ENCODE assay signal across 29 mouse cellular contexts in genomic region chr13:72043930-72044470, GRCm38 (mm10).
DNase-seq lines count a peak whose midpoint lies in the region; ATAC-seq lines count a peak whose summit lies in the region.
"Had no signal": no experiment of that assay in that cellular context is flagged by ENCODE, and none has a peak within 500 bp of the region (broad histone marks: within the 10 kb centered on the region; RNA-seq: fewer than 3 reads in every experiment).

No protein-coding gene starts in this region.

- H3K9ac ChIP-seq in midbrain, embryonic 11.5 days (ENCODE audit: low read length) = no peak overlapping the region
- H3K9ac ChIP-seq in lung, embryonic 16.5 days (ENCODE audit: low read length) = no peak overlapping the region
- H3K9ac ChIP-seq in forebrain, embryonic 14.5 days (ENCODE audit: low read length) = no peak overlapping the region
- H3K9ac ChIP-seq: embryonic facial prominence, embryonic 12.5 days; embryonic facial prominence, embryonic 15.5 days; forebrain, embryonic 15.5 days; heart, embryonic 12.5 days; heart, embryonic 15.5 days; hindbrain, embryonic 13.5 days had no signal

- DNase-seq in midbrain, embryonic 11.5 days (ENCODE audit: low spot score, missing footprints) = peak; percentile 37
- DNase-seq in midbrain, embryonic 10.5 days (ENCODE audit: low spot score) = no peak
- peak; percentile 4 for DNase-seq in lung, postnatal 14 days
- peak; percentile 16 to 31 for DNase-seq in lung, postnatal 4 days
- no peak for DNase-seq in forebrain, embryonic 14.5 days (ENCODE audit: low spot score)
- DNase-seq in layer of hippocampus, postnatal 25 days (ENCODE audit: extremely low spot score in 1 of 2, low spot score in 1 of 2) = no peak
- no peak for DNase-seq in left cerebral cortex, postnatal 14 days (ENCODE audit: low spot score in 2 of 2)
- DNase-seq: adrenal gland, adult 2 months; adrenal gland, postnatal 14 days; B cell, adult 2 months; cerebellum, adult 11 months; cerebellum, adult 2 months; cerebellum, adult 9-11 months; cerebellum, postnatal 25 days; gastrocnemius, postnatal 25 days; heart, postnatal 10 days; heart, postnatal 36 days had no signal

- no peaks in the 10 kb centered on the region for H3K4me1 ChIP-seq in midbrain, embryonic 11.5 days (ENCODE audit: control insufficient read depth, insufficient read depth, low read length)
- no peaks in the 10 kb centered on the region for H3K4me1 ChIP-seq in midbrain, embryonic 10.5 days
- no peaks in the 10 kb centered on the region for H3K4me1 ChIP-seq in lung, embryonic 16.5 days (replicated peaks; ENCODE audit: control insufficient read depth, insufficient read depth, low read length)
- no peaks in the 10 kb centered on the region for H3K4me1 ChIP-seq in forebrain, embryonic 14.5 days (ENCODE audit: control insufficient read depth, insufficient read depth, low read length)
- H3K4me1 ChIP-seq: embryonic facial prominence, embryonic 12.5 days; embryonic facial prominence, embryonic 15.5 days; forebrain, embryonic 15.5 days; heart, embryonic 12.5 days; heart, embryonic 15.5 days; hindbrain, embryonic 10.5 days; hindbrain, embryonic 13.5 days had no signal

- H3K9me3 ChIP-seq in midbrain, embryonic 11.5 days (ENCODE audit: control insufficient read depth, low read length) = no peaks in the 10 kb centered on the region
- no peaks in the 10 kb centered on the region for H3K9me3 ChIP-seq in midbrain, embryonic 10.5 days (replicated peaks)
- no peaks in the 10 kb centered on the region for H3K9me3 ChIP-seq in lung, embryonic 16.5 days (ENCODE audit: control insufficient read depth, low read length)
- no peaks in the 10 kb centered on the region for H3K9me3 ChIP-seq in forebrain, embryonic 14.5 days (replicated peaks; ENCODE audit: control insufficient read depth, low read length)
- H3K9me3 ChIP-seq: embryonic facial prominence, embryonic 12.5 days; embryonic facial prominence, embryonic 15.5 days; forebrain, embryonic 15.5 days; heart, embryonic 12.5 days; heart, embryonic 15.5 days; hindbrain, embryonic 10.5 days; hindbrain, embryonic 13.5 days had no signal

- intact Hi-C loops in left cerebral cortex, postnatal 14 days (cut with DNase I) = no loop called here

- 89% methylated on average over 5 of the region's 5 CpGs for WGBS in midbrain, embryonic 11.5 days
- 90% methylated on average over 5 of the region's 5 CpGs for WGBS in midbrain, embryonic 10.5 days
- WGBS in lung, embryonic 16.5 days = 50% methylated on average over 5 of the region's 5 CpGs
- WGBS in forebrain, embryonic 14.5 days = 91% methylated on average over 5 of the region's 5 CpGs

- H3K27ac ChIP-seq in midbrain, embryonic 11.5 days (ENCODE audit: low read depth, low read length) = no peak overlapping the region
- H3K27ac ChIP-seq in midbrain, embryonic 10.5 days (replicated peaks) = no peak overlapping the region
- 0 out of 2 replicates have a peak overlapping the region, but pooled peaks have one; percentile 27 for H3K27ac ChIP-seq in lung, embryonic 16.5 days (ENCODE audit: low read length)
- H3K27ac ChIP-seq in forebrain, embryonic 14.5 days (ENCODE audit: low read depth, low read length) = no peak overlapping the region
- H3K27ac ChIP-seq: embryonic facial prominence, embryonic 12.5 days; embryonic facial prominence, embryonic 15.5 days; forebrain, embryonic 15.5 days; heart, embryonic 15.5 days; hindbrain, embryonic 10.5 days; hindbrain, embryonic 13.5 days had no signal

- no peaks in the 10 kb centered on the region for H3K36me3 ChIP-seq in midbrain, embryonic 11.5 days (ENCODE audit: control insufficient read depth, insufficient read depth, low read length)
- no peaks in the 10 kb centered on the region for H3K36me3 ChIP-seq in midbrain, embryonic 10.5 days
- no peaks in the 10 kb centered on the region for H3K36me3 ChIP-seq in lung, embryonic 16.5 days (ENCODE audit: control insufficient read depth, insufficient read depth, low read length)
- no peaks in the 10 kb centered on the region for H3K36me3 ChIP-seq in forebrain, embryonic 14.5 days (ENCODE audit: control insufficient read depth, insufficient read depth, low read length)
- H3K36me3 ChIP-seq: embryonic facial prominence, embryonic 12.5 days; embryonic facial prominence, embryonic 15.5 days; forebrain, embryonic 15.5 days; G1E; heart, embryonic 12.5 days; heart, embryonic 15.5 days; hindbrain, embryonic 10.5 days; hindbrain, embryonic 13.5 days had no signal

- H3K27me3 ChIP-seq in midbrain, embryonic 11.5 days (ENCODE audit: control insufficient read depth, insufficient read depth, low read length) = no peaks in the 10 kb centered on the region
- no peaks in the 10 kb centered on the region for H3K27me3 ChIP-seq in midbrain, embryonic 10.5 days (ENCODE audit: low read depth, poor library complexity, severe bottlenecking)
- no peaks in the 10 kb centered on the region for H3K27me3 ChIP-seq in lung, embryonic 16.5 days (ENCODE audit: control insufficient read depth, insufficient read depth, low read depth, low read length)
- no peaks in the 10 kb centered on the region for H3K27me3 ChIP-seq in forebrain, embryonic 14.5 days (replicated peaks; ENCODE audit: control insufficient read depth, insufficient read depth, low read length)
- H3K27me3 ChIP-seq: CH12.LX; embryonic facial prominence, embryonic 15.5 days; forebrain, embryonic 15.5 days; heart, embryonic 12.5 days; heart, embryonic 15.5 days; hindbrain, embryonic 13.5 days; Patski had no signal

- H3K4me3 ChIP-seq in midbrain, embryonic 11.5 days (ENCODE audit: low read depth, low read length) = no peak overlapping the region
- no peak overlapping the region for H3K4me3 ChIP-seq in midbrain, embryonic 10.5 days
- no peak overlapping the region for H3K4me3 ChIP-seq in lung, embryonic 16.5 days (ENCODE audit: low read length)
- H3K4me3 ChIP-seq in forebrain, embryonic 14.5 days (ENCODE audit: low read depth, low read length) = no peak overlapping the region
- H3K4me3 ChIP-seq: embryonic facial prominence, embryonic 12.5 days; embryonic facial prominence, embryonic 15.5 days; forebrain, embryonic 15.5 days; heart, embryonic 12.5 days; heart, embryonic 15.5 days; hindbrain, embryonic 10.5 days; hindbrain, embryonic 13.5 days had no signal

- no peak for ATAC-seq in midbrain, embryonic 11.5 days (ENCODE audit: low FRiP score)
- 0 out of 2 replicates have a peak, but pooled peaks have one; percentile 36 for ATAC-seq in lung, embryonic 16.5 days (ENCODE audit: low read depth)
- ATAC-seq in forebrain, embryonic 14.5 days = no peak
- ATAC-seq: forebrain, embryonic 15.5 days; hindbrain, embryonic 16.5 days; Patski had no signal

- H3K4me2 ChIP-seq in midbrain, embryonic 11.5 days = no peak overlapping the region
- no peak overlapping the region for H3K4me2 ChIP-seq in lung, embryonic 16.5 days (ENCODE audit: low read depth, low read length)
- no peak overlapping the region for H3K4me2 ChIP-seq in forebrain, embryonic 14.5 days (ENCODE audit: low read length)
- H3K4me2 ChIP-seq: embryonic facial prominence, embryonic 12.5 days; embryonic facial prominence, embryonic 15.5 days; forebrain, embryonic 15.5 days; heart, embryonic 12.5 days; heart, embryonic 15.5 days; hindbrain, embryonic 13.5 days had no signal

Comparison
In these comparisons a context has a peak if more than half of its experiments do, and no peak if none do; other contexts are left out.
1. DNase-seq: peak in midbrain, embryonic 11.5 days (single experiment), lung, postnatal 14 days (single experiment) and lung, postnatal 4 days (2 of 2); none in midbrain, embryonic 10.5 days (single experiment), forebrain, embryonic 14.5 days (single experiment), layer of hippocampus, postnatal 25 days (0 of 2) and left cerebral cortex, postnatal 14 days (0 of 2).